Mouse (Mus musculus): ENCODE results near the gene Srrt.

DNA sequence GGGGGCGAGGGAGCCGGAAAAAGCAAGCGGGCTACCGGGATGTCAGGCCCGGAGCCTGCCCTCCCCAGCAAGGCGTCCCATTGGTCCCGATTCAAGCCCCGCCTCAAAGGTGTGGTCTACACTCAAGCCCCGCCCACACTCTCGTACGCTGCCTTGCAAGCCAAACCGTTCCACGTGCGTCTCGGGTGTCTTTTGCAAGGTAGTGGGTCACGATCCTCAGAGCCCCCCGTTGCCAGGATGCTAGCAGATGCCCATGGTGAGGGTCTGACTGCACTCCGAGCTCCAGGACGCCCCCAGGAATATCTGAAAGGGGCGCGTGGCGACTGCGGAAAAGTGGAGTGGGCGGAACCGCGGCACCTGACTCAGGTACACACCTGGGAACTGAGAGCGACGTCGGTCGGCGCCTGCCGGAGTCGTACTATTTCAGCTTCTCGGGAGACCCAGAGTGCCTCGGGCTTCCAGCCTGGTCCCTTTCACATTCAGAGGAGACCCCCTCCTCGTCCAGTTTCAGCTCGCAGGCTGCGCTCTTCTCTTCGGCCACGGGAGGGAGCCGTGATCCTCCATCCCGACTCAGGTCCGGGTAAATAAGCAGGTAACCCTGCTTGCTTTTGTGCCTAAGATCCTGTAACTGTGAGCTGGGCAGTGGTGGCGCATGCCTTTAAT is 26.2 kb upstream of the Srrt start, which contains the start of gene Slc12a9:
- TF ChIP-seq CTCF (IDR thresholded peaks at IDR 0.05; ENCODE audit: extremely low read depth, insufficient read length, insufficient replicate concordance, low read depth, low read length), result peak; percentile 72
- TF ChIP-seq POLR2A (IDR thresholded peaks at IDR 0.05; ENCODE audit: low read depth, low read length), result peak; percentile 37
